Mouse (Mus musculus): Measurements from ENCODE around the gene Smap2.

- no peak for TF ChIP-seq CTCF (IDR thresholded peaks at IDR 0.05; ENCODE audit: low read depth)
- TF ChIP-seq EP300 (IDR thresholded peaks at IDR 0.05; ENCODE audit: low read depth), result no peak
Observed at GRCm38 (mm10) chr4:121039331-121040115, 22.5 kb upstream of the Smap2 start, which contains the start of gene Col9a2.
